Mouse (Mus musculus) C2C12 (cell line): ENCODE measurements around the gene Snx9. TPM values are rescaled to one million over a fixed set of nuclear protein-coding genes. Genes with fewer than 3 reads are reported as not detected.

Source experiments
- H3K27me3 ChIP-seq: one replicate; pipeline ENCODE4 v1.6.1; 2011; ENCODE audit not compliant: control insufficient read depth, insufficient read depth, insufficient read length
- H3K36me3 ChIP-seq: one replicate; pipeline ENCODE4 v1.6.1; 2011; ENCODE audit not compliant: control insufficient read depth, insufficient read depth
- H3K4me3 ChIP-seq: one replicate; pipeline ENCODE4 v1.5.1; 2011; ENCODE audit warnings: mild to moderate bottlenecking, control low read depth; ENCODE audit not compliant: poor library complexity, insufficient read depth, severe bottlenecking
- H3K79me2 ChIP-seq: one replicate; pipeline ENCODE4 v1.6.1; 2011; ENCODE audit not compliant: control insufficient read depth, insufficient read depth
- H3K79me3 ChIP-seq: one replicate; pipeline ENCODE4 v1.6.1; 2011; ENCODE audit warnings: low read depth, control low read depth
- H3ac ChIP-seq: one replicate; pipeline ENCODE3; 2011; ENCODE audit warnings: low read depth; ENCODE audit not compliant: control insufficient read depth, insufficient read length
- CEBPB ChIP-seq: IDR thresholded peaks from one replicate; pipeline ENCODE4 v1.6.1; 2011; ENCODE audit warnings: low read depth, mild to moderate bottlenecking, control low read depth, moderate library complexity
- CTCF ChIP-seq: IDR thresholded peaks from one replicate; pipeline ENCODE4 v1.5.1; 2011; ENCODE audit not compliant: control insufficient read depth, insufficient read depth, insufficient read length
- FOSL1 ChIP-seq: IDR thresholded peaks from one replicate; pipeline ENCODE4 v1.8.0; 2011; ENCODE audit warnings: mild to moderate bottlenecking, low read length; ENCODE audit not compliant: poor library complexity, insufficient read depth, severe bottlenecking
- MAX ChIP-seq: IDR thresholded peaks from one replicate; pipeline ENCODE4 v1.6.1; 2011; ENCODE audit warnings: mild to moderate bottlenecking, control low read depth
- MYOD1 ChIP-seq: IDR thresholded peaks from one replicate; pipeline ENCODE4 v1.6.1; 2011; ENCODE audit warnings: low read depth; ENCODE audit not compliant: control insufficient read depth, insufficient read length
- MYOG ChIP-seq: IDR thresholded peaks from one replicate; pipeline ENCODE4 v1.6.1; 2011; ENCODE audit not compliant: control insufficient read depth, insufficient read length; ENCODE audit errors: extremely low read depth
- USF1 ChIP-seq: IDR thresholded peaks from one replicate; pipeline ENCODE4 v1.6.1; 2011; ENCODE audit warnings: low read depth, mild to moderate bottlenecking, control low read depth, moderate library complexity
- polyA plus RNA-seq: library from polyadenylated mRNA; unstranded; fragments of >200 nt; fragmentation: generic; extraction: Trizol; gene quantifications from one replicate; pipeline ENCODE4 v1.2.1, GENCODE M21; 2012; ENCODE audit warnings: missing spikeins

Snx9 gene
- polyA plus RNA-seq, 1 experiment: 57.5 TPM

DNA sequence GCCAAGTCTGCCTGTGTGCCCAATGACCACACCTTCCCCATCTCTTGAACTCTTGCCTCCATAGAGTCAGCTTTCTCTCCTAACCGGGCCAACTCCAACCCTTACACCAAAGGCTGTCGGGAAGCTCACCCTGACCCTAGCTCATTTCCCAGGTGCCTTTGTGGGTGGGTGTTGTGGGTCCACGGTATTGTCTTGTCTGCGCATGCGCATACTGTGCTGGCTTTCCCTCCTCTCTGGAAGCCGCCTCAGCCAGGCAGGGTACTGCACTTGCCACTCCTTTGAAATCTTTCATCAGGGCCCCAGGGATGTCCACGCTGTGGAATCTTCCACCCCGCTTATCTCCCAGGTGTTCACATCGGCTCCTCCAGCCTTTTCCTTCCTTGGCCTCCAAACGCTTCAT, 117.5 kb downstream of the Snx9 start:
- TF ChIP-seq MYOD1: no peak
- no peak for TF ChIP-seq MYOG
- Histone ChIP-seq H3K27me3 (no peaks in the 10 kb centered on the region), H3K36me3 (peaks cover 12% of the 10 kb centered on the region), H3K79me2 (peaks cover 94% of the 10 kb centered on the region), H3K4me3 (no peak overlapping the region), H3K79me3 (peaks cover 65% of the 10 kb centered on the region), H3ac (no peak overlapping the region)

- no peak overlapping the region for H3K4me3 ChIP-seq
- peaks cover 65% of the 10 kb centered on the region for H3K79me3 ChIP-seq
- peaks cover 95% of the 10 kb centered on the region for H3K79me2 ChIP-seq
- no peak overlapping the region for H3ac ChIP-seq
- H3K27me3 ChIP-seq: no peaks in the 10 kb centered on the region
- H3K36me3 ChIP-seq: peaks cover 8% of the 10 kb centered on the region
- no peak for TF ChIP-seq MYOD1
- TF ChIP-seq MYOG: no peak
- TF ChIP-seq CTCF: no peak
- TF ChIP-seq MAX: no peak
- no peak for TF ChIP-seq USF1
- TF ChIP-seq CEBPB: no peak
- no peak for TF ChIP-seq FOSL1
Measured at GRCm38 (mm10) chr17:5959096-5959495, 118.0 kb downstream of the Snx9 start.

DNA sequence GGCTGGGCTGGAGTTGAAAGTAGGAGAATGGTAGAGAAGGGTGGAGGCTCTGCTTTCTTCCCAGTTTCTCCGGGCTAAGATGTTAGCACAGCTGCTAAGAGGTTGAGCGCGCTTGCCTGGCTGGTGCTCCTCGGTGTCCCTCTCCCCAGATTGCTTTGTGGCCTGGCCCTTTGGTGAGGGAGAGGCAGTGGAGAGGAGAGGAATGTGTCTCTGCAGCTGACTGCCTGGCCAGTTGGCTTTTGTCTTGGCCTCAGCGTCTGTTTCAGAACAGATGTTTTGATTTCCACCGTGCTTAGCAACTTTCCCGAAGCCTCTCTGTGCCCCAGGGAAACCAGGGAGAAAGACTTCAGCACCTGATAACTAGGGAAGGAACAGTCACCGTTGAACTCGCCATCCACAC, 118.7 kb downstream of the Snx9 start:
- Histone ChIP-seq H3K4me3 (no peak overlapping the region), H3K79me3 (peaks cover 65% of the 10 kb centered on the region), H3K27me3 (no peaks in the 10 kb centered on the region), H3ac (no peak overlapping the region), H3K36me3 (peaks cover 8% of the 10 kb centered on the region), H3K79me2 (peaks cover 97% of the 10 kb centered on the region)
- TF ChIP-seq CEBPB (no peak), USF1 (no peak), MAX (no peak), FOSL1 (no peak), CTCF (no peak), MYOD1 (no peak), MYOG (no peak)

GRCm38 (mm10) chr17:5963766-5964165, 122.6 kb downstream of the Snx9 start:
- Histone ChIP-seq H3K79me2 (peaks cover 97% of the 10 kb centered on the region), H3K4me3 (no peak overlapping the region), H3K27me3 (no peaks in the 10 kb centered on the region), H3K79me3 (peaks cover 65% of the 10 kb centered on the region), H3K36me3 (no peaks in the 10 kb centered on the region), H3ac (no peak overlapping the region)
- TF ChIP-seq MYOG (no peak), MAX (no peak), FOSL1 (no peak), USF1 (no peak), CTCF (no peak), CEBPB (no peak), MYOD1 (no peak)

- no peak overlapping the region for H3K4me3 ChIP-seq
- no peak overlapping the region for H3ac ChIP-seq
- H3K36me3 ChIP-seq: no peaks in the 10 kb centered on the region
- TF ChIP-seq MYOD1: no peak
- TF ChIP-seq MYOG: no peak
- TF ChIP-seq FOSL1: no peak
- no peak for TF ChIP-seq MAX
- no peak for TF ChIP-seq CEBPB
- TF ChIP-seq USF1: no peak
- TF ChIP-seq CTCF: no peak
- peaks cover 97% of the 10 kb centered on the region for H3K79me2 ChIP-seq
- H3K79me3 ChIP-seq: peaks cover 61% of the 10 kb centered on the region
- no peaks in the 10 kb centered on the region for H3K27me3 ChIP-seq
Measured at GRCm38 (mm10) chr17:5965084-5965781, 124.1 kb downstream of the Snx9 start.

- Histone ChIP-seq H3K27me3 (no peaks in the 10 kb centered on the region), H3K79me3 (peaks cover 52% of the 10 kb centered on the region), H3ac (no peak overlapping the region), H3K4me3 (no peak overlapping the region), H3K36me3 (no peaks in the 10 kb centered on the region), H3K79me2 (peaks cover 83% of the 10 kb centered on the region)
- TF ChIP-seq MYOD1 (no peak), FOSL1 (no peak), MAX (no peak), CTCF (no peak), CEBPB (no peak), USF1 (no peak), MYOG (no peak)
Measured at GRCm38 (mm10) chr17:5966706-5967105, 125.6 kb downstream of the Snx9 start.
